Mouse (Mus musculus): Measurements from ENCODE around the gene Fibcd1. TPM values are rescaled to one million over a fixed set of nuclear protein-coding genes. Genes with fewer than 3 reads are reported as not detected.
A peak's percentile ranks its signal among the peaks of the same experiment; 100 is the strongest.

Gene Fibcd1
- total RNA-seq, 2 experiments from 2014 or later = 9.1 to 10.4 TPM

DNA sequence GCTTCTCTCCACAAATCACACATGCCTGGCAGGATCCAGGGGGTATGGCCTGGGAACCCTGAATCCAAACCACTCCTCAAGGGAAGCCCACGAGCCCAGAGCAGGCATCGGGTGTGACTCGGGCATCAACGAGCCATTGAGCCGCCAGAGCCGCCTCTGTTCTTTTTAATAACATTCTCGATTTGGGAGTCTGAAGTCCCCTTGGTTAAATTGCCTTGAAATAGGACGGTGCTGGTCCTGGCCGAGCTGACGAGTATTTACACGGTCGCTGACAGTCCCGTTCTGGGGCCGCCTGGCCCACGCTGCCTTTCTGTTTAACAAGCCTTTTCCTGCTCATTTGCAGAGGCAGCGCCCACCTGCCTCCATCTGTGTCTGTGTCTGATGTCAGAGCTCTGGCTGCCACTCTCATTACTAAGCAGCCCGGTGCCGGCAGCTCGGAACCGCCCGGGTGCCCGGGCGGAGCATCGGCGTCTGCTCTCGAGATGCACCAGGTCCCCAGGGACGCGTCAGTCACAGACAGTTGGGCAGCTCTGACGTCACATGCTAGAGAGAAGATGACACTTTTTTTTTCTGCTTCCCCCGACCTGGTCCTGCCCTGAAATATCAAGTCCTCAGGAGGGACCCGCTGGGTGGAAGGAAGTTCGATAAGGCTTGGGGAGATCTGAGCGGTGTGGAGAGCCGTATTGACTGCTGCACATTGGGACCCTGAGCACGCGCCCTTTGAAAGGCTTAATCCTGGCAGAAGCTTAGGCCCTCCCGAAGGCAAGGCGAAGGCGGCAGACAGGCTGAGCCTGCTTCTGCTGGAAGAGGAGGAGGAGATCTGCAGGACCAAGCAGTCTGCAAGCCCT lies 23.1 kb downstream of the Fibcd1 start:
- intact Hi-C loops (cut with DNase I) = no loop called here
- DNase-seq (ENCODE audit: low spot score in 2 of 2) = peak; percentile 77 to 94

DNA sequence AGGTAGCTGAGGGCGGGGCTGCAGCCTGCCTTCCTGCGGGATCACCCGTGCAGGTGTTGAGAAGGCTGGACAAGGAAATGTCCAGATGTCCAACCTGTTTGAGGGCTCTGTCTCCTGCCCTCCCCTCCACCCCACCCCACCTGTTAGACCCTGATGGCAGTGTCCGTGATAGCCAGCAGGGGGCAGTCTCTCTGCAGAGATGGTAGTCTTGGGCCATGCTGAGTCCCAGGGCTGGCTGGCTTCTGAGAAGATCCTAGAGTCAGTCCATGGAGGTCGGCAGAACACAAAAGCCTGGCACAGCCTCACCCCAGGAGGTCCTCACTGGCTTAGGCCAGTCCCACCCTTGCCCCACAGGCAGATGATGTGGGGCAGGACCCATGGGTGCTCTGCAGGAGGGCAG lies 30.4 kb downstream of the Fibcd1 start:
- peak; percentile 60 to 64 for DNase-seq (ENCODE audit: low spot score in 2 of 2)
- intact Hi-C loops (cut with DNase I) = loop anchor here (1.0 to 2.0 kb wide), 2 partner anchors 69 to 98 kb away; no protein-coding TSS in a partner anchor

DNA sequence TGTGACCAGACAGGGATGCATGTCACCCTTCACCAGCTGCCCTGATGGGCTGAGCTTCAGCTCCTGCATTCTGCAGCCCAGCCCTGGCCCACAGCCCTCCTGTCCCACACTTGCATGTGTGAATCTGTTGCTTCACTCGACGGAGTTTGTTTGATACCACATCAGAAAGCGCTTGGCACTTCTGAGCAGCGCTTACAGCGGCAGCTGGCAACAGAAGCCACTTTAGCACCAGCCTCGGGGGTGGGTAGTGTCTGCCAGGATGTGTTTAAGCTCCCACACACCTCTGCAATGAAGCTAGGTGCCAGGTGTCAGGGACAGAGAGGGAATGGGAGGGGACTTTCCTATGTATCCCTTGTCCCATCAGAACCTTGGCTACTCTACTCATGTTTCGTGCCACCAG lies 31.1 kb downstream of the Fibcd1 start:
- intact Hi-C loops (cut with DNase I) = loop anchor here (1.0 to 2.0 kb wide), 2 partner anchors 70 to 99 kb away; no protein-coding TSS in a partner anchor
- DNase-seq (ENCODE audit: low spot score in 2 of 2) = peak; percentile 50 to 83

DNA sequence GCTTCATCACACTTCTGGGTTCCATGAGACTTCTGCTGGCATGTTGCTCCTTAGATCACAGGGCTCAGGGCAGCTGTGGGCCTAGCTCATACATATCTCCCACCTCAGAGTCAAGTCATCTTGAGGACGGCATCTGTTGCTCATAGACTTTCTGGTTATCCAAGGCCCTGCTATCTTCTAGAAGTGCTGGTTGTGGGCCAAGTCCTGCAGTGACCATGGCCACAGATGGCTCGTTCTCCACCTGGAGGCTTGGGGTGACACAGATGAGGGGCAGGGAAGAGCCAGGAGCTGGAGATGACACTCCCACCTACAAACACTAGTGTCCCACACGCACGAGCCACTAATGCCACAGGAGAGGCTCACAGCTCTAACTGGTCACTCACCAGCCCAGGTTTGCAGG lies 32.2 kb downstream of the Fibcd1 start:
- intact Hi-C loops (cut with DNase I) = loop anchor here (2.0 kb wide), 1 partner anchor 71 kb away; no protein-coding TSS in a partner anchor
- no peak for DNase-seq (ENCODE audit: low spot score in 2 of 2)

DNA sequence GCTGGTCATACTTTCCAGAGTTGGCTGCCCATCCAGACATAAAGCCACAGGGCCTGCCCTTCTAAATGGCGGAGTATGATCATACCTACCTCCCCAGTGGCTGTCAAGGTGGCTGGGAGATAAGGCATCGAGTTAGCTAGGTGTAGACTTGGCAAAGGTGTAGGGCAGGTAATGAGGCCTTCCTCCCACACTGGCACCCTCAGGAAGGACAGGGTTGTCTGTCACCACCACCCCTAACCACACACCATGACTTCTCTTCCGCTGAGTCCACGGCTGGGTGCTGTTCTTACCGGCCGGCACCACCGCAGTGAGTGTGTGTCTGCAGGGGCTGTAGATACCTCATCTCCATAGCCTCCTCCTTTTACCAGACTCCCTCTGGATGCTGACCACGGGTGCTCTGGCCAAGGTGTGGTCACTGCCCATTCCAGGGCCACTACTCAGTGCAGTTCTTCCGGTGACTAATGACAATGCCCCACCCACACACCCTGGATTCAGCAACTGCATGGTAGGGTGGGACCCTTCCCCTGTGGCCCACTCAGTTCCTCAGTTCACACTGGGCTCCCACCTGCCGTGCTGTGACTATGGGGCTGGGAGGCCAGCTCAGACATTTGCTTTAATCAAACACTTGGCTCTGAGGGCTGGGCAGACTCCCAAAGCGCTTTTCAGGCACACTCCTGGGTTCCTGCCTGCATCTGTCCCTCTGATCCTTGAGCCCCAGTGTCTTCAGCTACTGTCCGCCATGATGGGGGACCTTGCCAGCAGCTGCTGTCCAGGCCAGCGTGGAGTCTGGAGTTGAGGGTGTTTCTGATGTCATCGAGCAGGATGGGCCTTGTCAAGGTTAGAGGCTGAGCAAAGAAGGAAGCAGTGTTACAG lies 34.5 kb downstream of the Fibcd1 start:
- intact Hi-C loops (cut with DNase I) = no loop called here
- DNase-seq (ENCODE audit: low spot score in 2 of 2) = no peak

DNA sequence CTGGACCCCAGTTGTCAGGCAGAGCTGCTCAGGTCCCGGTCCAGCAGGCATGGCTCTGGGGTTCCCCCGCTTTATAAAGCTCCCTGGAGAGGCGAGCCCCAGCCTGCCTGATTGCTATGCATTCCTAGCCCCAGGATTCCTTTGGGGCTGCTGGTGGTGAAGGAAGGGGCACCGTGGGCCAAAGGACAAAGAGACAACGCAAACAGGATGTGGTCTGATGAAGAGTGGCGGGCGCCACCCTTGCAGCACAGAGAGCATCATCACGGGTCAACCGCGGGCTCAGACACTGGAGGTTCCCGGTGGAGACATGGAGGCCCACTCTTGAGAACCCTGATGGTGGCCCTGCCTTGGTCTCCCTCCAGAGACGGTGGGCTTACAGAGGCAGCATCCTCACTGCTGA lies 35.4 kb downstream of the Fibcd1 start, which contains the start of gene Qrfp:
TSS of gene Qrfp (minus strand) at position 137 of the 400 bp plus-strand sequence.
- intact Hi-C loops (cut with DNase I) = no loop called here
- no peak for DNase-seq (ENCODE audit: low spot score in 2 of 2)

DNA sequence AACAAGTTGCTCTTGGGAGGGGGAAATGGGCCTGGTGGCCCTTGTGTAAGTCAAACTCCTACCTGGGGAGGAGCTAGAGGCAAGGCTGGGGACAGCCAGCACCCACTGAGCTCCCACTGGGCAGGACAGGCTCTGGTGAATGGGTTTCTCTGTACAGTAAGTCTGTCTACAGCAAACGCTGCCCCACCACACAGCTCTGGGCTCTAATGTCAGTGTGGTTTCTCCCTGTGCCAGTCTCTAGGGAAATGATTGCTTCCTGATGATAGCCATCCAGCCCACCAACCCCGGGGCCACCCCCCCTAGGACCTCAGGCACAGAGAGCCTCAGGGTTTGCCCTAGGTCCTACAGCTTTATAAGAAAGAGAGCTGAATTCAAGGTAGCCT lies 36.5 kb downstream of the Fibcd1 start:
- intact Hi-C loops (cut with DNase I) = no loop called here
- no peak for DNase-seq (ENCODE audit: low spot score in 2 of 2)

DNA sequence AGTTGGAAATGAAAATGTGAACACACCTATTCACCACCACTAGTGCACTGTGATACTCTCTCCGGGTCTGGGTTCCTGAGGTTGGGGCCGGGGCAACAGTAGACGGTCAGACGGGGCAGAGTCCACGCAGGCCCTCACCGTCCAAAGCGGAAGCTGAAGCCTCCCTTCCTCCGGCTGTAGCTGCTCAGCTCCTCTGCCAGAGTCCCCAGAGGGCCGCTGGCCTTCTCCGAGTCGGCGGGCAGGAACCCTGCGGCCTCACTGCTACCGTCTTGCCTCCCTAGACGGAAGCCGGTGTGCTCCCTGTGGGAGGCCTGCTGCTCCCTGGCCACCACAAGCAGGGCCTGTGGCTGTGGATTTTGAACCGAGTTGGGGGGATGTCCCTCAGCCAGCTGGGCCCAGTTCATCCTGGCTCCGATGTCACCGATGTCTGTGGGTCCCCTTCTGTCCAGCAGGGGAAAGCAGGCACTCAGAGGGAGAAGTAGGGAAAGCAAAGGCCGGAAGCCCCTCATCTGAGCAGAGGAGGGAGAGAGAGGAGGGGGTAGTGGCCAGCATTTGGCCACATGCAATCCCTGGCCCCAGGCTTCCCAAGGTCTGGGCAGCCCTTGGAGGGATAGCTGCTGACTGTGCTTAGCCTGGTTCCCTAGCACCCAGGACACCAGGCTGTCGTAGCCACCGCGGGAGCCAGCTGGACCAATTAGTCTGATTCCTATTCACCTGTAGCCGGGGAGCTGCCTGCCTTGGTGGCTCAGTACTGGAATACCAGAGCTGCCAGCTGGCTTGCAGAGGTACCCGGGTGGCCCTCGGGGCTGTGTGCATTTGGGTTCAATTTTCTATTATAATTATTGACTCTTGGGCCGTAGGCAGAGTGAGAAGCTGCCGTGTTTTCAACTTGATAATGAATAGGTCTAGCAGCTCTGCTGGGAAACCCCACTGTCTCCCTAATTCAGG lies 37.1 kb downstream of the Fibcd1 start:
- intact Hi-C loops (cut with DNase I) = no loop called here
- DNase-seq (ENCODE audit: low spot score in 2 of 2) = no peak

DNA sequence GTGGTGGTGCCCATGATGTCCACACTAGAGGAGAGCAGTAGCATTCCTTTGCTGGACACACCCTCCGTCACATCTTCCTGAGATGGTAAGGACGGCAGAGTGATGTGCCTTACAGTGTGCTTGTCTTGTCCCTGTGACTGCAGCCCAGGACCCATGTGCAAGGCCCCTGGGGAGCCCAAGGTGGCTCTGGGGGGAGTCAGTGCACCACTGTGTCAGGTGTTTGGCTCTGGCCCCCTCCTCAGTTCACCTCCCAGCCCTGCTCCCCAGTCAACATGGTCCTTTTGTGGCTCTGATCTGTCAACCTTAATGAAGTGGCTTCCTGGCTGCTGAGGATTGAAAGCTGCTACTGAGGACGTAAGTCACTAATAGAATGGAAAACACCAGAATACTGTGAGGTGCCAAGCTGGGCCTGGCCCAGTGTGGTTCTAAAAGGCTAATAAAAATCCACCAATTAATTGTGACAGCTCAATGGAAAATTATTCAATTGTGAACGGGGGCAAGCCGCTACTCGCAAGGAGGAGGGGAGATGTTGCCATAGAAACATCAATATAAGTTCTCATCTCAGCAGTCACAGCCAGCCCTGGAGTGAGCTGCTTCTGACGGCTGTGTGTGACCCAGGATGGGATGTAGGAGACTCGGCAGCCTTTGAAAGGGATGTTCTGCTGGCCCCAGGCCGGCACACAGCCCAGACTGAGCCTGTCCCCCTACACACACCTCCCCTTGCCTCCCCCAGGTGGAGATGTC lies 39.0 kb downstream of the Fibcd1 start:
- DNase-seq (ENCODE audit: low spot score in 2 of 2) = no peak
- intact Hi-C loops (cut with DNase I) = no loop called here

DNA sequence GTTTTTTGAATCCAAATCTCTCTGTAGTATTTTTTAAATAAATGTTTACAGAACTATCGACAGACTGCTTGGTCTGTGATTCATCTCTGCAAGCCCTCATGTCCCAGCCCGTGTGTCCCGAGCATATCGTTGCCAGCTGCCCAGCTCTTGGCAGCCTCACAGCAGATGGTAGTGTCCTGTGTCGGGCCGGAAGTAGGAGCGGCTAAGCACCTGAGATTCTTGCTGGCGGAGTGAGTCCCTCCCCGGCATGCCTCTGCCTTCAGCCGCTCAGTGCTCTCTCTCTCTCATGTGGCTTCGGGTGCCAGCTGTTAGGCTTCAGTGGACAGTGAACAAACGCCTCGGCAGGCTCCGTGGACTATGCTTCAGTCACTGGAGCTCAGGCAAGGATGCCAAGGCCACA lies 42.3 kb downstream of the Fibcd1 start:
- intact Hi-C loops (cut with DNase I) = no loop called here
- no peak for DNase-seq (ENCODE audit: low spot score in 2 of 2)

DNA sequence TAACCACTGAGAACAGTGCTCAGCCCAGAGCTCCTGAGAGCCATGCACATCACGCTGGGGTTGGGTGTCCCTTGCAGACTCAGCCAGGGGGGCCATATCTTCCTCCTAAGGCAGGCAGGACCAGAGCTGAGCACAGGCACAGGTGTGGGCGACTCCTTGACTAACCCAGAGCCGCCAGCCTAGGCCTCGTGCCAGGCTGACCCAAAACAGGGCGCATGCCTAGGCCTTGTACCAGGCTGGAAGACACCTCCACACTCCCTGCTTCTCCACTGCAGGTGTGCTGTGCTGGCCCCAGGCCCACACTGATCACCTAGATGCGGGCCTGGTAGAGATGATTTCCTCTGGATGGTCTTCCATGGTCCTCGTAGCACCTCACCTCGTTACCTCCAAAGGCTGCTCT lies 43.0 kb downstream of the Fibcd1 start:
- intact Hi-C loops (cut with DNase I) = no loop called here
- no peak for DNase-seq (ENCODE audit: low spot score in 2 of 2)

DNA sequence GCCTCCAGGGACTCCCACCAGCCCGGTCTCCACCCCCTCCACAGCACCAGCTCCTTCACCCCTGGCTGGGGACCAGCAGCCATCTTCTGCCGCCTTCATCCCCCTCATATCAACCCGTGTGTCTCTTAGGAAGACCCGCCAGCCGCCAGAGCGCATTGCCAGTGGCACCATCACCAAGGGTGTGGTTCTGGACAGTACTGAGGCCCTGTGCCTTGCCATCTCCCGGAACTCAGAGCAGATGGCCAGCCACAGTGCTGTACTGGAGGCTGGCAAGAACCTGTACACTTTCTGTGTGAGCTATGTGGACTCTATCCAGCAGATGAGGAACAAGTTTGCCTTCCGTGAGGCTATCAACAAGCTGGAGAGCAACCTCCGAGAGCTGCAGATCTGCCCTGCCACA lies 44.4 kb downstream of the Fibcd1 start:
- DNase-seq (ENCODE audit: low spot score in 2 of 2) = no peak
- intact Hi-C loops (cut with DNase I) = no loop called here

DNA sequence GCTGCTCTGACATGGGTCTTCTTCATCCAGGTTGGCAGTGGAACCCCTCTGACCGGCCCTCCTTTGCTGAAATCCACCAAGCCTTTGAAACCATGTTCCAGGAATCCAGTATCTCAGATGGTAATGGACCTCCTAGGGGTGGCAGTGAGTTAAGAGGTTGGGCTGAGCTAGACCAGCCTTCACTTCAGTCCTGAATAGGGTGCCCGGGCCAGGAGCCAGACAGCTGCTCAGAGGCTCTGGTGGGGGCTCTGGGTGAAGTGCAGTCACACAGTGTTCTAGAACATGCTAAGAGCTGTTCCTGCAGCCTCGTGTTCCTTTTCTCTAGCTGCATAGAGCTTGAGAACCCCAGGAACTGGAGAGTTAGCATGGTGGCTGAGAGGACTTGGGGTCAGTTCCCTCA lies 48.9 kb downstream of the Fibcd1 start:
- intact Hi-C loops (cut with DNase I) = no loop called here

DNA sequence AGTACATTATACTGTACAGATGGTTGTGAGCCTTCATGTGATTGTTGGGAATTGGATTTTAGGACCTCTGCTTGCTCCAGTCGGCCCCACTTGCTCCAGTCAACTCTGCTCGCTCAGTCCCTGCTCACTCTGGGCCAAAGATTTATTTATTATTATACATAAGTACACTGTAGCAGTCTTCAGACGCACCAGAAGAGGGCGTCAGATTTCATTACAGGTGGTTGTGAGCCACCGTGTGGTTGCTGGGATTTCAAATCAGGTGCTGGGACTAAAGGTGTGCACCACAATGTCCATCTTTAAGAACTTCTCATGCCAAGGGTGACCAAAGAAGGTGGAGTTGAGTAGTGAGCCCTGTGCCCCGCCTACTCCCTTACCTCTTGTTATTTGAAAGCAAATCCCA lies 53.2 kb downstream of the Fibcd1 start:
- intact Hi-C loops (cut with DNase I) = no loop called here
- no peak for DNase-seq (ENCODE audit: low spot score in 2 of 2)

More for the DNA sequence above, 48.9 kb downstream of the Fibcd1 start:
- DNase-seq (ENCODE audit: low spot score in 2 of 2) = no peak

DNA sequence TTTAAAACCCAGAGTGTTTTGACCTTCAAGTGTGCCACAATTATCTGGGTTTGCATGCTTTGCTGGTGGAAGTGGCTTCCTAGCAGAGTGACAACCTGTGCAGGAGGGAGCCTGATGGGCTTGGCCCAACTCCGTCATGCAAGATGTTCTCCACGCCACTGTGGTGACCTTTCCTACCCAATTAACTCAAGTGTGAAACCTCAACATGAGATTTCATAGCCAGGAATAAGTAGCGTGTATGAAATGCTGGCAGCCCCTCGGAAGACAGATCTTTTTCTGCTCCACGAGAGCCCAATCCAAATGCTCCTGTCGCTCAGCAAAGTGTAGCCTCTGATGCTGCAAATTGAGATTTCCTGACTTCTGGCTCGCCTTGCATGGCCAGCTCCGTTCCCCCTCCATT lies 54.5 kb downstream of the Fibcd1 start:
- no peak for DNase-seq (ENCODE audit: low spot score in 2 of 2)
- intact Hi-C loops (cut with DNase I) = no loop called here

DNA sequence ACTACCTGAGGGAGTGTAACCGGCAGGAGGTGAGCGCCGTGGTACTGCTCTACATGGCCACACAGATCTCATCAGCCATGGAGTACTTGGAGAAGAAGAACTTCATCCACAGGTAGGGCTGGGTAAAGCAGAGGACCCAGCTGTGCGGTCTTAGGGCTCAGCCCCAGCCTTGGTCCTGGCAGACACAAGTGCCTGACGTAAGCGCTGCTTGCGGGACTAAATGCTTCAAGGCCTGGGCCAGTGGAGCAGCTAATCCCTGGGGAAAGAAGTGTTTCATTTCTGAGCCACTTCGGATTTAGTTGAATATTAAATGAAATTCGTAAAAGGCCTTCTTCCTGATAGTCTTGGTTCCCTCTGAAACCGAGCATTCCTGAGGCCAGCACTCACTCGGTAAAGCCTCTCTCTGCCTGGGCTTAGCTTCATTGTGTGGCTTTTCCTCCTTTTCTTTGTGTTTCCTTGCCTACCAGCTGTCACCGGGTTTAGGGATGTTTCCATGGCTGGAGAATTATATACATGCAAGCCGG lies 55.0 kb downstream of the Fibcd1 start:
- intact Hi-C loops (cut with DNase I) = no loop called here
- DNase-seq (ENCODE audit: low spot score in 2 of 2) = no peak

DNA sequence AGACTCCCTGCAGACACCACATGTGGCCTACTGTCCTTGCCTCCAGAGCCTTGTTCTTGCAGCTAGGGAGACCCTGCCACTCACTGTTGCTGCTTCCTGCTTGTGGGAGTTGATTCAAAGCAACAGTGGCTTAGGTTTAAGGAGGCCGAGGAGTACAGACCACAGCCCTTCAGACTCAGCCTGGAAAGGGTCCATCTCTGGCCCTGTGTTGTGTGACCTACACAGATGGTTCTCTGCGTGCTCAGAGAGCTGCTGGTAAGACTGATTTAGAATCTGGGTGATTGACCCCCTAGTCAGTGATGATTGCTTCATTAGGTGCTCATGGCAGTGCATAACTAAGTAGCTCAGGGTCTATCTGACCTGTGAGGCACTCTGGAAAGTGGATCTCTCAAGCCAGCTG lies 56.6 kb downstream of the Fibcd1 start:
- intact Hi-C loops (cut with DNase I) = loop anchor here (5.0 kb wide), 1 partner anchor 307 kb away; no protein-coding TSS in a partner anchor
- no peak for DNase-seq (ENCODE audit: low spot score in 2 of 2)

DNA sequence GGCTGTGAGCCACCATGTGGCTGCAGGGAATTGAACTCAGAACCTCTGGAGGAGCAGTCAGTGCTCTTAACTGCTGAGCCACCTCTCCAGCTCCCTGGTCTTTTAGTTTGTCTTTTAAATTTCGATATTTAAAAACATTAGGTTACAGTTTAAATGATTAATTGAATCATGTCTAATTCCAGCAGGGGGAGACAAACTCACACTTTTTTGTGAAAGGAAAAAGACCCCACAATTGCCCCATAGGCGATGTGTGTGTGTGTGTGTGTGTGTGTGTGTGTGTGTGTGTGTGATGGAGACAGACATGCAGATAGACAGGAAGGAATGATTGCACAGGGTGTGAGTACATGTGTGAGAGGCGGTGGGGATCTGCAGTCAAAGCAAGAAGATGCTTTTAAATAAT lies 57.6 kb downstream of the Fibcd1 start:
- intact Hi-C loops (cut with DNase I) = loop anchor here (5.0 kb wide), 1 partner anchor 306 kb away; no protein-coding TSS in a partner anchor
- no peak for DNase-seq (ENCODE audit: low spot score in 2 of 2)

Measured in left cerebral cortex, postnatal 25 days (tissue).